Mouse (Mus musculus) frontal cortex, postnatal 14 days (tissue): Measurements from ENCODE around the gene Tmem273.

Experiments
- DNase-seq, 2 experiments: peaks; one replicate each; pipeline ENCODE4 v3.0.0; 2022; ENCODE audit warnings: low spot score in 2 of 2

Gene Tmem273

GRCm38 (mm10) chr14:32859831-32860569 lies 74.2 kb downstream of the Tmem273 start:
- no peak for DNase-seq

GRCm38 (mm10) chr14:32861149-32861581 lies 75.4 kb downstream of the Tmem273 start:
- DNase-seq = no peak

GRCm38 (mm10) chr14:32861656-32862055 lies 75.9 kb downstream of the Tmem273 start:
- DNase-seq = no peak

GRCm38 (mm10) chr14:32865331-32865730 lies 79.6 kb downstream of the Tmem273 start:
- no peak for DNase-seq
